Mouse (Mus musculus): Measurements from ENCODE around the gene Tex48. TPM values are rescaled to one million over a fixed set of nuclear protein-coding genes. Genes with fewer than 3 reads are reported as not detected.
A peak's percentile ranks its signal among the peaks of the same experiment; 100 is the strongest.

Gene Tex48
- polyA plus RNA-seq (2014; fragmentation: Nextera tagmentation; extraction: Ambion mirVana): not detected in 2 replicates

DNA sequence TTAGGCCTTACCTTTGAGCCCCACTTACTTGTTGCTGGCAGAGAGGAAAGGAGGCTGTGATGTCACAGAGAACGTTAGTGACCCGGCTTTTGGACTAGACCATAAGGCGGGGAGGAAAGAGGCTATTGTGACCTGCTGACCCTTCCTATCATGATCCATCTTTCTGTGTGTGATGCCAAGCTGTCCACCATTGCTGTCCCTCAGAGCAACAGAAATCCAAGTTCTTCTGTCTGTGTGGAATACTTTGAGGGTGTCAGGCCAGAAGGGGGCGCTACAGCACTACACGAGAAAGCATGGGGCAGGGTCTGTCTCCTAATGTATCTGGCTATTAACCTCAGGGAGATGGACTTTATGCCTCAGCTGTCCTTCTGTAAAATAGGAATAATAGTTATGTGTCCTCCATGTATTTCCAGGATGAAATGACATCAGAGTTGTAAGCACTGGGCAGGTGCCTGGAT, at the start of gene Tex48:
Gene Tex48 (minus strand): TSS at position 51 of the 458 bp plus-strand sequence.
- DNase-seq (ENCODE audit: low spot score) (peak; percentile 3), ATAC-seq (no peak)
- Histone ChIP-seq H3K9ac (ENCODE audit: low read length) (no peak within 1 kb of the TSS), H3K36me3 (ENCODE audit: control insufficient read depth, insufficient read depth, low read length) (no peaks in the 10 kb centered on the region), H3K4me1 (ENCODE audit: control insufficient read depth, insufficient read depth, low read length) (no peaks in the 10 kb centered on the region), H3K27me3 (replicated peaks; ENCODE audit: control insufficient read depth, insufficient read depth, low read length) (no peaks in the 10 kb centered on the region), H3K9me3 (replicated peaks; ENCODE audit: control insufficient read depth, low read length) (no peaks in the 10 kb centered on the region), H3K4me2 (ENCODE audit: low read length) (no peak within 1 kb of the TSS), H3K4me3 (ENCODE audit: low read depth, low read length) (no peak within 1 kb of the TSS), H3K27ac (ENCODE audit: low read depth, low read length) (no peak within 1 kb of the TSS)
- WGBS: 51% methylated on average over 5 of the region's 5 CpGs

DNA sequence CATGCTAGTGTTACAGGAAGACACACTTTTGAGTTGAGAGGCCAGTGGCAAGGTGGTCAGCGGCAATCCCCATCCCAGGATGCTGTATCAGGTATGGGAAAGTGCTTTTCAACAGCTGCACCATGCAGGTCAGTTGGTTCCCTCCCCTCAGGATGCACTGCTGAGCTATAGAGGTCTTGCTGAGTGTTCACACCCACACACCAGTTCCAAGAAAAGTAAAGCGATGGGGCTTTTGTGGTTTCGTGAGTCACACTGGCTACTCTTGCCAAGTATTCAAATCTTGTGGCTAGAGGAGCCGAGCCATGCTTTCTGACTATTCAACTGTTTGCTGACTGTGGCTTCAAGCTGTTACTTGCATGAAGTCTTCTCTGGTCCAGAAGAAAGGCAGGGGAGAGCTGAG, 46.0 kb upstream of the Tex48 start:
- no peaks in the 10 kb centered on the region for H3K36me3 ChIP-seq (ENCODE audit: control insufficient read depth, insufficient read depth, low read length)
- H3K27me3 ChIP-seq (replicated peaks; ENCODE audit: control insufficient read depth, insufficient read depth, low read length): no peaks in the 10 kb centered on the region
- H3K9ac ChIP-seq (ENCODE audit: low read length): no peak overlapping the region
- no peaks in the 10 kb centered on the region for H3K4me1 ChIP-seq (ENCODE audit: control insufficient read depth, insufficient read depth, low read length)
- H3K9me3 ChIP-seq (replicated peaks; ENCODE audit: control insufficient read depth, low read length): no peaks in the 10 kb centered on the region
- no peak for DNase-seq (ENCODE audit: low spot score)
- no peak for ATAC-seq
- H3K27ac ChIP-seq (ENCODE audit: low read depth, low read length): no peak overlapping the region
- H3K4me3 ChIP-seq (ENCODE audit: low read depth, low read length): no peak overlapping the region
- H3K4me2 ChIP-seq (ENCODE audit: low read length): no peak overlapping the region
- WGBS: 72% methylated on average over 4 of the region's 4 CpGs

DNA sequence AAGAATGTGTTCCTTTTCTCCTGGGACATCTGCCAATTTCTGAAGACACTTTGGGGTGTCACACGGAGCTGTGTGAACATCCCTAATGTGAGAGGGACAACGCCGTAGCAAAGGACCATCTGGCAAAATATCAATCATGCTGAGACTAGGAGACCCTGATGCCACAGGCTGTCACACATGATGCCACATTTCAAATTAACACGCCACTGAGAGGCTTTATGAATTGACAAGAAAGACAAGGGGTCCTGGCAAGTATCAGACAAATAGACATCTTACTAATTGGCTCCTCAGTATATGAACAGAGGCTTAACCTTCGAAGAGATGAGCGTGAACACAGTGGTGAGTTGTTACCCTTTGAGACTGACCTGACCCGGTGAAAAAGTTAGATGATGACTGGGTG, 43.5 kb upstream of the Tex48 start:
- Histone ChIP-seq H3K36me3 (ENCODE audit: control insufficient read depth, insufficient read depth, low read length) (no peaks in the 10 kb centered on the region), H3K4me1 (ENCODE audit: control insufficient read depth, insufficient read depth, low read length) (no peaks in the 10 kb centered on the region), H3K27ac (ENCODE audit: low read depth, low read length) (no peak overlapping the region), H3K9me3 (replicated peaks; ENCODE audit: control insufficient read depth, low read length) (no peaks in the 10 kb centered on the region), H3K9ac (ENCODE audit: low read length) (no peak overlapping the region), H3K4me2 (ENCODE audit: low read length) (no peak overlapping the region), H3K27me3 (replicated peaks; ENCODE audit: control insufficient read depth, insufficient read depth, low read length) (no peaks in the 10 kb centered on the region), H3K4me3 (ENCODE audit: low read depth, low read length) (no peak overlapping the region)
- WGBS: 51% methylated on average over 7 of the region's 7 CpGs
- ATAC-seq (peak; percentile 72; the same call in 1 of the 2 replicates), DNase-seq (ENCODE audit: low spot score) (peak; percentile 72)

- Histone ChIP-seq H3K4me2 (ENCODE audit: low read length) (no peak within 1 kb of the TSS), H3K36me3 (ENCODE audit: control insufficient read depth, insufficient read depth, low read length) (no peaks in the 10 kb centered on the region), H3K27ac (ENCODE audit: low read depth, low read length) (no peak within 1 kb of the TSS), H3K9ac (ENCODE audit: low read length) (no peak within 1 kb of the TSS), H3K9me3 (replicated peaks; ENCODE audit: control insufficient read depth, low read length) (no peaks in the 10 kb centered on the region), H3K27me3 (replicated peaks; ENCODE audit: control insufficient read depth, insufficient read depth, low read length) (no peaks in the 10 kb centered on the region), H3K4me1 (ENCODE audit: control insufficient read depth, insufficient read depth, low read length) (no peaks in the 10 kb centered on the region), H3K4me3 (ENCODE audit: low read depth, low read length) (no peak within 1 kb of the TSS)
- no peak for ATAC-seq
- DNase-seq (ENCODE audit: low spot score): peak; percentile 35
- WGBS: 95% methylated on average over 6 of the region's 6 CpGs
Observed at GRCm38 (mm10) chr4:63663279-63663678, 41.1 kb upstream of the Tex48 start, which contains the start of gene Gm11214. Gene Gm11214, minus strand, starts transcription at chr4:63663379.

- Histone ChIP-seq H3K4me2 (ENCODE audit: low read length) (no peak overlapping the region), H3K9ac (ENCODE audit: low read length) (no peak overlapping the region), H3K27me3 (replicated peaks; ENCODE audit: control insufficient read depth, insufficient read depth, low read length) (no peaks in the 10 kb centered on the region), H3K4me1 (ENCODE audit: control insufficient read depth, insufficient read depth, low read length) (no peaks in the 10 kb centered on the region), H3K27ac (ENCODE audit: low read depth, low read length) (no peak overlapping the region), H3K4me3 (ENCODE audit: low read depth, low read length) (no peak overlapping the region), H3K9me3 (replicated peaks; ENCODE audit: control insufficient read depth, low read length) (no peaks in the 10 kb centered on the region), H3K36me3 (ENCODE audit: control insufficient read depth, insufficient read depth, low read length) (no peaks in the 10 kb centered on the region)
- 11% methylated on average over 1 of the region's 1 CpGs for WGBS
- ATAC-seq: no peak
- no peak for DNase-seq (ENCODE audit: low spot score)
Observed at GRCm38 (mm10) chr4:63661857-63662256, 39.6 kb upstream of the Tex48 start.

DNA sequence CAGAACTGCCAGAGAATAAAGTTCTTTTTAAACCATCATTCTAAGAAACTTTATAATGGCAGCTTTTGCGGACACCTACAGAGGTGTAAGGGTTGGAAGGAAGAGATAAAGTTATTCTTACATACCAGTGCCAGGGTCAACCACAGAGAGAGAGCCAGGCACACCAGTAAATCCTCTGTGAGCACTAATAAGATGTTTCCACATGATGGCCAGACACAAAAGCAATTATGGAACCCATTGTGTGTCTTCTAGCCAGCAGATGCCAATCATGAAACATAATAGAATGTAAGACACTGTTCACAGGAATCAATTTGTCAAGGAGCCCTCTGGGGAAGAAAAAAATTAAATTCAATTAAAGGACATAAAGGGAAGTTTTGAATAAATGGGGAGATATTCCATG, 39.2 kb upstream of the Tex48 start:
- DNase-seq (ENCODE audit: low spot score): no peak
- Histone ChIP-seq H3K9ac (ENCODE audit: low read length) (no peak overlapping the region), H3K4me3 (ENCODE audit: low read depth, low read length) (no peak overlapping the region), H3K4me1 (ENCODE audit: control insufficient read depth, insufficient read depth, low read length) (no peaks in the 10 kb centered on the region), H3K27ac (ENCODE audit: low read depth, low read length) (no peak overlapping the region), H3K4me2 (ENCODE audit: low read length) (no peak overlapping the region), H3K36me3 (ENCODE audit: control insufficient read depth, insufficient read depth, low read length) (no peaks in the 10 kb centered on the region), H3K27me3 (replicated peaks; ENCODE audit: control insufficient read depth, insufficient read depth, low read length) (no peaks in the 10 kb centered on the region), H3K9me3 (replicated peaks; ENCODE audit: control insufficient read depth, low read length) (no peaks in the 10 kb centered on the region)
- ATAC-seq: no peak; the same call in 1 of the 2 replicates
- WGBS: 11% methylated on average over 1 of the region's 1 CpGs

DNA sequence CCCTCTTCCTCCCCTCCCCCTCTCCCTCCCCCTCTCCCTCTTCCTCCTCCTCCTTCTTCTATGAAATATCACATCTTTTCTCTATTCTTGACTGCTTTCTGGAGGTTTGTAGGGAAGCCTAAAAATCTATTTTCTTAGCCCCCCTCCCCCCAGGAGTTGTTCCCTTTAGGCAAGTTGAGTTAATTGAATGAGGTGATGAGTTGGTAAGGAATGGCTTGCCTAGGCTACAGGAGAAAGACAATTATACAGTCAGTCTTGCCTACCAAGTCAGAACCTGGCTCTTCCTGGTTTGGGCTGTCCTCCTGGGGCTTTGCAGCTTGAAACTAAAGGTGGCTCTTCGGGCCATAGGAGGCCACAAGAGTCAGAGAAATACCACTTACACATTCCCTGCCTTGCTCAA, 37.5 kb upstream of the Tex48 start:
- no peak overlapping the region for H3K27ac ChIP-seq (ENCODE audit: low read depth, low read length)
- DNase-seq (ENCODE audit: low spot score): no peak
- H3K4me2 ChIP-seq (ENCODE audit: low read length): no peak overlapping the region
- H3K36me3 ChIP-seq (ENCODE audit: control insufficient read depth, insufficient read depth, low read length): no peaks in the 10 kb centered on the region
- 97% methylated on average over 1 of the region's 1 CpGs for WGBS
- no peak overlapping the region for H3K4me3 ChIP-seq (ENCODE audit: low read depth, low read length)
- no peaks in the 10 kb centered on the region for H3K9me3 ChIP-seq (replicated peaks; ENCODE audit: control insufficient read depth, low read length)
- no peak for ATAC-seq
- H3K4me1 ChIP-seq (ENCODE audit: control insufficient read depth, insufficient read depth, low read length): no peaks in the 10 kb centered on the region
- no peak overlapping the region for H3K9ac ChIP-seq (ENCODE audit: low read length)
- H3K27me3 ChIP-seq (replicated peaks; ENCODE audit: control insufficient read depth, insufficient read depth, low read length): no peaks in the 10 kb centered on the region

GRCm38 (mm10) chr4:63659086-63659485, 36.9 kb upstream of the Tex48 start:
- ATAC-seq (no peak), DNase-seq (ENCODE audit: low spot score) (no peak)
- Histone ChIP-seq H3K27me3 (replicated peaks; ENCODE audit: control insufficient read depth, insufficient read depth, low read length) (no peaks in the 10 kb centered on the region), H3K9me3 (replicated peaks; ENCODE audit: control insufficient read depth, low read length) (no peaks in the 10 kb centered on the region), H3K4me2 (ENCODE audit: low read length) (no peak overlapping the region), H3K4me1 (ENCODE audit: control insufficient read depth, insufficient read depth, low read length) (no peaks in the 10 kb centered on the region), H3K27ac (ENCODE audit: low read depth, low read length) (no peak overlapping the region), H3K9ac (ENCODE audit: low read length) (no peak overlapping the region), H3K4me3 (ENCODE audit: low read depth, low read length) (no peak overlapping the region), H3K36me3 (ENCODE audit: control insufficient read depth, insufficient read depth, low read length) (no peaks in the 10 kb centered on the region)
- 2% methylated on average over 4 of the region's 4 CpGs for WGBS

GRCm38 (mm10) chr4:63654381-63654780, 32.2 kb upstream of the Tex48 start:
- H3K27ac ChIP-seq (ENCODE audit: low read depth, low read length): no peak overlapping the region
- WGBS: 94% methylated on average over 1 of the region's 1 CpGs
- H3K4me3 ChIP-seq (ENCODE audit: low read depth, low read length): no peak overlapping the region
- no peaks in the 10 kb centered on the region for H3K4me1 ChIP-seq (ENCODE audit: control insufficient read depth, insufficient read depth, low read length)
- no peaks in the 10 kb centered on the region for H3K27me3 ChIP-seq (replicated peaks; ENCODE audit: control insufficient read depth, insufficient read depth, low read length)
- ATAC-seq: no peak
- H3K36me3 ChIP-seq (ENCODE audit: control insufficient read depth, insufficient read depth, low read length): no peaks in the 10 kb centered on the region
- H3K9me3 ChIP-seq (replicated peaks; ENCODE audit: control insufficient read depth, low read length): no peaks in the 10 kb centered on the region
- no peak overlapping the region for H3K4me2 ChIP-seq (ENCODE audit: low read length)
- H3K9ac ChIP-seq (ENCODE audit: low read length): no peak overlapping the region
- DNase-seq (ENCODE audit: low spot score): no peak
